Mouse (Mus musculus) cerebellum, adult (tissue): ENCODE results near the gene Zfp831.

ENCODE experiments used
- ATAC-seq: cut with Nextera tagmentation; 2 replicates; pipeline ENCODE4 v1.9.2; 2017; ENCODE audit warnings: mild to moderate bottlenecking, moderate library complexity, mixed read lengths; ENCODE audit not compliant: insufficient number of reproducible peaks, low FRiP score, low TSS enrichment

The Zfp831 gene

DNA sequence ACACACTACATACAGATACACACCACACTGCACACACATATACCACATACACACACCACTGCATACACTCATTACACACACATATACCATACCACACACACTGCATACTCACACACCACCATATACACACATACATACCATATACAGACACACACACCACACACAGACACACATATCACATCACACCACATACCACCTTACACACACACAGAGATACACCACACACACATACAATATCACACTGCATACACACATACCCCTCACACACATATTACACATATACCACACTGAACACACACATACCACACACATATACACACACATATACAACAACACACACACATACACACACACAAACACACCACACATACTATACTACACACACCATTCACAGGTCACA is 72.6 kb downstream of the Zfp831 start:
- ATAC-seq: no peak

DNA sequence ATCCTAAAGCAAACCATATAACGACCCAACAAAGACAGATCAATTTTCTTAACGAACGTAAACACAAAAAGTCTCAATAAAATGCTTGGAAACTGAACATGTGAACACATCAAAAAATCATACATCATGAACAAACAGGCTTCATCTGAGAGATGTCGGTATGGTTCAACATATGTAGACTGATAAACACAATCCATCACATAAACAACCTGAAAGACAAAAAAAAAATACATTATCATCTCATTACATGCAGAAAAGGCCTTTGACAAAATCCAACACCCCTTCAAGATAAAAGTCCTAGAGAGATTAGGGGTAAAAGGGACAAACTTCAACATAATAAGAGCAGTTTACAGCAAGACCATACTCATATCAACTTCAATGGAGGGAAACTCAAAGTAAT is 74.5 kb downstream of the Zfp831 start:
- ATAC-seq: no peak

DNA sequence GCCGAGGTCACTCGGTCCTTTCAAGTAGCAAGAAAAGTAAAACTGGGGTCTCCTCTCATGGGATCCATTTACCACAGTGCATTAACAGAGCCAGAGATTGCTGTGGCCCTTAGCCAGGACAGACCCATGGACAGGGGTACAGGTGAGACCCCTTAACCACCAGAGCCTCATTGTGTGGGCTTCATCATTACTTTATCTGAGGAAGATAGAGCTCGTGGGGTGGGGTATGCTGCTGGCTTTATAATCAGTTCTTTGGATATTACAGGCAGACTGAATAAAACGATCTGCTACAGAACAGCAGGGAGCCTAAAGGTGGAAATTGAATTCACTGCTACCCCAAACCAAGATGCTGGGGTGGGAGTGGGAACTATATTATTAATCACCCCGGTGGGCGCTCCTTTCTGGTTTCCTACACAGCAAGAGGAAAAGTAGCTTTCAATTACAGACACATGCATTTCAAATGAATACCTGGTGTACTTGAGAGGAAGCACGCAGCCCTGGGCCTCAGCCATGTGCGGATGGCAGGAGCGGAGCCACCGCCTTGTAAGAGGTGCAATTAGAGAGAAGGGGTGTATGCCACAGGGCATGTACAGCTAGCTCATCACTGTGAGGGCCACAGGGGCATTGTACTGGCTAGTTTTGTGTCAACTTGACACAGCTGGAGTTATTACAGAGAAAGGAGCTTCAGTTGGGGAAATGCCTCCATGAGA is 83.9 kb downstream of the Zfp831 start:
- ATAC-seq: no peak

DNA sequence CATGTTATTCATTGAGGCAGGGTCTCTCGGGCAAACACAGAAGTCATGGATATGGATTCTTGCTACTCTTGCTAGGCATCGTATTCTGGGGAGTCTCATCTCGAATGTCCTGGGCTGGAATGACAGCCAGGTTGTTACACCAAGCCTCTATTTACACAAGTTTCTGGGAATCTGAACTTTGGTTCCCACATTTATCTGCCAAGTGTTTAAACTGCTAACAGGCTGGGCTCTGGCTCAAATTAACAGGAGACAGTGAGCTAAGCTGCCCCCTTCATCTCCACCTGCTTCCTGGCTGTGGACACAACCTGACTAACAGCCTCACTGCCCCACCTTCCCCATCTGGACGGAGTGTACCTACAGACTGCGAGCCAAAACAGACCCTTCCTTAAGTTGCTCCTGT is 88.6 kb downstream of the Zfp831 start:
- no peak for ATAC-seq

DNA sequence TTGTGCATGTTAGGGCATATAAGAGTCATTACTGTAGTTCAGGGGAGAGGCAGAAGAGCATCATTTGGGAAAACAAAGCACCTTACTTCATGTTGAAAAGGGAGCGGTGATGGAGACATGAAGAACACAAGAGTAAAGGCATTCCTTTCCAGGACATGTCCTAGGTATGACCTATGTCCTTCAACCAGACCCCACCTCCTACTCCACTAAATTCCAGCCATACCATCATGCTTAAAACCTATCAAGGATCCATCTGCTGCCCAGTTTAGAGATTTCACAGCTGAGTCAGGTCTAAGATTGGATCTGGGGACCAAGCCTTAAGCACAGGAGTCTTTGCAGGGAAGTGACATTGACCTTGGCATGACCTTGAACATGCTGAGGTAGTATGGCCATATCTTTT is 91.9 kb downstream of the Zfp831 start:
- no peak for ATAC-seq

DNA sequence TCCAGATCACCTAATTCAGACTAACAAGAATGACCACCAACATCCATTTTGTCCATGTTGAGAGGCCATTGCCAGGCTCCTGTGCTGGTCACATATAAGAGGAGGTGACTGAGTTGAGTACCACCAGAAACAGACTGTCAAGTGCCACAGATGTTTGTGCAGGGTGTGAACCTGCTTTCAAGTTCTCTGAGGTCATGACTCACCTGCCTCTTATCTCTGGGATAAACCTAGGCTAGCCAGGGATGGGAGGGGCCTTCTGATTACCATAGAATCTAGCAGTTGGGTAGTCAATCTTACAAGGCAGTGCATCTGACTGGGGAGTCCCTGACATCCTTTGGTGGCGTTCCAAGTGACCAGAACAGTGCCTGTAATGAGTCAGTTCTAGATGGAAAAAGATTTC is 103.8 kb downstream of the Zfp831 start:
- ATAC-seq: no peak

DNA sequence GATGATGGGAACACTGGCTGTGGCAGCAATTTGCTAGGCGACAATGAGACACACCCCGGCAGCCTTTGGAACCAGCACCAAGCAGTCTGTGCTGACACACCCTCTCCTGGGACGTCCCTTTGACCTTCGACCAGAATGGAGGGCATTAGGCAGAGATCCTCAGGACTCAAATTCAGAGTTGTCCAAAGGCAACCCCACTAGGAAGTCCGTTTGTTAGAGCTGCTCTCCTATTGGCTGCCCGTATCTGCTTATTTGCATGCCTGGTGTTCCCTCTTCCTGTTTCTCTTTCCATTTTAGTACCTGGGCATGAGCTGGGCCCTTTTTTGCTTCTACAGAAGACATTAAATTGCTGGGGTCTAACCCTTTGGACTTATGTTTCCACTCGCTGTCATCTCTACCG is 105.0 kb downstream of the Zfp831 start:
- no peak for ATAC-seq

DNA sequence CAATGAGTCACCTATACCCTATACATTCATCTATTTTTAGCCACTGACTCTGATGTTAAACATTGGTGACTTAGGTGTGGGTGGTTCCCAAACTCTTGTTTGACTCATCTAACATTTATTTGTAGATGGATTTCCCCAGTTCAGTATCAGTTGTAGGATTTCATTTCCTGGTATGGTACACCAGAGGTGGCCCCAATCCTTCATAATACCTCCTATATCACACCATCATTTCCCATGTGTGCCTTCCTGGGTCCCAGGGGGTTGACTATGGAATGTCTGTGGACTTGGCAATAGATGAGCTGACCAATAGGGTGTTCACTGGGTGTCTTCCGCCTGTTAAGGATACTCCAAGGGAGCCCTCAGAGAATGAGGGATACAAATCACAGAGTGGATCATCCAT is 109.9 kb downstream of the Zfp831 start:
- ATAC-seq: no peak

DNA sequence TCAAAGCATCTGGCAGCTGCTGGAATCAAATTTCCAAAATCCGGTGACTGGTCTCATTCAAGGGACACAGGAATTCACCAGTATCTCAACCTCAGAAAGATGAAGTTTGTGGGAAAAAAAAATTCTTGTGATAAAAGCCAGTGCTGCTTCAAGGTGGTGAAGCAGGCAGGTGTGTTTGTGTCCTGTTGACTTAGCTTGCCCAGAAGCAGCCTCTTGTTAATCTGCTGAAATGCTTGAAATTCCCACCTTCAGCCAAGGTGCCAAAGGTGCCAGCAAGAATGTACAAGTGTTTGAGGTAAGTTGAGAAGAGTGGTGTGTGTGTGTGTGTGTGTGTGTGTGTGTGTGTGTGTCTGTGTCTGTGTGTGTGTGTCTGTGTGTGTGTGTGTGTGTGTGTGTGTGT is 110.9 kb downstream of the Zfp831 start:
- no peak for ATAC-seq

DNA sequence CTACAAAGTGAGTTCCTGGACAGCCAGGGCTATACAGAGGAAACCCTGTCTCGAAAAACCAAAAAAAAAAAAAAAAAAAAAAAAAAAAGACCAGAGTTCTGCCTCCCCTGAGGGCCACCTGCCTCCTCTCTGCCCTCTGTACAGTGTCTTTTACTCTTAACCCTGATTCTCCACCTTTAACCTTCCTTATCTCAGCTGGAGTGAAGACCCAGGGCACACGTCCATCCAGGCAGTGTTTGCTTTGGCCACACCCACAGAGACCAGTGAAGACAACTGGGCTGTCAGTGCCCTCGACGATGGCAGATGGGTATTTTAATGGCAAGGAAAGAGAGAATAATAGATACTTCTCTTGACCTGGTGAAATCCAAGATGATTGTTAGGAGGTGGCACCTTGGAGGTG is 115.9 kb downstream of the Zfp831 start:
- ATAC-seq: no peak
